Mouse (Mus musculus) lung, embryonic 14.5 days (tissue): ENCODE results near the gene Prss21. TPM values are rescaled to one million over a fixed set of nuclear protein-coding genes. Genes with fewer than 3 reads are reported as not detected.

Experiments
- ATAC-seq: fragments of 200-750 bp; cut with Nextera tagmentation; 2 replicates; pipeline ENCODE4 v1.8.0; 2017; ENCODE audit warnings: mild to moderate bottlenecking, moderate TSS enrichment, moderate library complexity; ENCODE audit not compliant: insufficient read depth
- DNase-seq: peaks from one replicate; pipeline ENCODE4 v3.0.0-alpha.2; 2015
- H3K27ac ChIP-seq: fragments of 300-500 bp; sonication (generic); 2 replicates; pipeline ENCODE4 v1.5.1; 2014; ENCODE audit warnings: low read depth, mild to moderate bottlenecking, moderate library complexity
- H3K27me3 ChIP-seq: fragments of 300-500 bp; sonication (generic); 2 replicates; pipeline ENCODE4 v1.6.1; 2014; ENCODE audit warnings: low read length, control low read depth; ENCODE audit not compliant: insufficient read depth
- H3K36me3 ChIP-seq: fragments of 300-500 bp; sonication (generic); 2 replicates; pipeline ENCODE4 v1.6.1; 2014; ENCODE audit warnings: control low read depth; ENCODE audit not compliant: insufficient read depth
- H3K4me1 ChIP-seq: fragments of 300-500 bp; sonication (generic); 2 replicates; pipeline ENCODE4 v1.6.1; 2014; ENCODE audit warnings: antibody characterized with exemption, control low read depth; ENCODE audit not compliant: insufficient read depth
- H3K4me2 ChIP-seq: fragments of 300-500 bp; sonication (generic); 2 replicates; pipeline ENCODE4 v1.6.1; 2014; ENCODE audit warnings: mild to moderate bottlenecking
- H3K4me3 ChIP-seq: fragments of 300-500 bp; sonication (generic); 2 replicates; pipeline ENCODE4 v1.5.1; 2014; ENCODE audit warnings: low read depth, low read length
- H3K9ac ChIP-seq: fragments of 300-500 bp; sonication (generic); 2 replicates; pipeline ENCODE4 v1.6.1; 2014
- H3K9me3 ChIP-seq: fragments of 300-500 bp; sonication (generic); 2 replicates; pipeline ENCODE4 v1.6.1; 2016; ENCODE audit warnings: low read depth, low read length, control low read depth
- CTCF ChIP-seq: IDR thresholded peaks from 2 replicates; pipeline ENCODE4 v1.5.1; 2016; ENCODE audit warnings: antibody characterized with exemption, low read depth
- WGBS: fragments of 180-500 bp; shearing (Covaris S2); extraction: QIAGEN DNeasy Blood & Tissue Kit; methylation state at CpG from one replicate; pipeline ENCODE4 v1.1.7; 2014; 5-methylcytosine and 5-hydroxymethylcytosine counted together
- polyA plus RNA-seq: library from polyadenylated mRNA; unstranded; fragments of >200 nt; fragmentation: Nextera tagmentation; extraction: Ambion mirVana; gene quantifications from 2 replicates; pipeline ENCODE4 v1.2.1, GENCODE M21; 2014

Prss21 gene
- not detected in 2 replicates for polyA plus RNA-seq

DNA sequence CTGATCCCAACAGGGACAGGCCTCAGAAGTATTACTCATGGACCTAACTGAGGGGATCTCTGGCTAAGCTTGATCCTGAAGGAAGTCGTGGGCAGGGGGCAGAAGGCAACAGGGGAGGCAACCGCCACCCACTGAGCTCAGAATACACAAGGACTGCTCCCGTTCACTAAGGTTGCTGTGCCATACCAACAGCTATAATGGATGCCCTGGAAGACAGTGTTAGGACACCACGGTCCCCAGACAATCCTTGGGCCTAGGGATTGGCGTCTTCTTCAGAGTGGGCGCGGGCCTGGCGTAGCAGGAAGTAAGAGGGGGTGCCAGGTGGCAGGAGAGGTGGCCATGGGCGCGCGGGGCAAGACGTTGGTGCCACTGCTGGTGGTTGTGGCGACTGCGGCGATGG, at the start of gene Prss21:
Prss21 (plus strand) TSS at position 301 of the 400 bp plus-strand sequence.
- H3K4me3 ChIP-seq, result no peak within 1 kb of the TSS
- H3K4me2 ChIP-seq, result no peak within 1 kb of the TSS
- ATAC-seq (no peak), DNase-seq (no peak)
- no peaks in the 10 kb centered on the region for H3K27me3 ChIP-seq
- no peak within 1 kb of the TSS for H3K27ac ChIP-seq
- WGBS, result 81% methylated on average over 15 of the region's 15 CpGs
- no peaks in the 10 kb centered on the region for H3K36me3 ChIP-seq
- H3K9ac ChIP-seq, result no peak within 1 kb of the TSS
- TF ChIP-seq CTCF, result no peak
- no peaks in the 10 kb centered on the region for H3K4me1 ChIP-seq
- H3K9me3 ChIP-seq, result no peaks in the 10 kb centered on the region

DNA sequence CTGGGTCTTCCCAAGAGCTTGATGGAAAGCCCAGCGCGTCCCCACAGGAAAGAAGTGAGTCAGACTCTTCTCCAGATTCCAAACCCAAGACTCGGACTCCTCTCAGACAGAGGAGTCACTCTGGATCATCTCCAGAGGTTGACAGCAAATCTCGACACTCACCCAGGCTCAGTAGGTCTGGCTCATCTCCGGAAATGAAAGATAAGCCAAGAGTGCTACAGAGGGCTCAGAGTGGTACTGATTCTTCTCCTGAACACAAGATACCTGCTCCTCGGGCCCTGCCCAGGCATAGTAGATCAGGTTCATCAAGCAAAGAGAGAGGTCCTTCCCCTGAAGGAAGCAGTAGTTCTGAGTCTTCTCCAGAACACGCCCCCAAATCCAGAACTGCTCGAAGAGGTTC, 49.3 kb upstream of the Prss21 start:
- ATAC-seq (no peak), DNase-seq (no peak)
- H3K4me2 ChIP-seq, result no peak overlapping the region
- no peaks in the 10 kb centered on the region for H3K4me1 ChIP-seq
- H3K27ac ChIP-seq, result no peak overlapping the region
- peaks cover 100% of the 10 kb centered on the region for H3K36me3 ChIP-seq
- no peak for TF ChIP-seq CTCF
- H3K4me3 ChIP-seq, result no peak overlapping the region
- H3K9ac ChIP-seq, result no peak overlapping the region
- H3K27me3 ChIP-seq, result no peaks in the 10 kb centered on the region
- H3K9me3 ChIP-seq, result peaks cover 6% of the 10 kb centered on the region; the same call in 1 of the 2 replicates
- 95% methylated on average over 8 of the region's 8 CpGs for WGBS

DNA sequence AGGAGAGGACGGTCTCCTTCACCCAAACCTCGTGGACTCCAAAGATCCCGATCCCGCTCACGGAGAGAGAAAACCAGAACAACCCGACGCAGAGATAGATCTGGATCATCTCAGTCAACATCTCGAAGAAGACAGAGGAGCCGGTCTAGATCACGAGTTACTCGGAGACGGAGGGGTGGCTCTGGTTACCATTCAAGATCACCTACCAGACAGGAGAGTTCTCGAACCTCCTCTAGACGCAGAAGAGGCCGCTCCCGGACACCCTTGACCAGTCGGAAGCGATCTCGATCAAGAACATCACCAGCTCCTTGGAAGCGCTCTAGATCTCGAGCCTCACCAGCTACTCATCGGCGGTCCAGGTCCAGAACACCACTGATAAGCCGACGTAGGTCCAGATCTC, 48.6 kb upstream of the Prss21 start:
- no peak for ATAC-seq
- H3K9me3 ChIP-seq, result peaks cover 6% of the 10 kb centered on the region; the same call in 1 of the 2 replicates
- H3K4me1 ChIP-seq, result no peaks in the 10 kb centered on the region
- peaks cover 100% of the 10 kb centered on the region for H3K36me3 ChIP-seq
- H3K4me2 ChIP-seq, result no peak overlapping the region
- 97% methylated on average over 25 of the region's 25 CpGs for WGBS
- no peak for TF ChIP-seq CTCF
- H3K9ac ChIP-seq, result no peak overlapping the region
- no peak overlapping the region for H3K27ac ChIP-seq
- no peak for DNase-seq
- H3K27me3 ChIP-seq, result no peaks in the 10 kb centered on the region
- no peak overlapping the region for H3K4me3 ChIP-seq

GRCm38 (mm10) chr17:23820731-23821130, 47.1 kb upstream of the Prss21 start:
- H3K27me3 ChIP-seq, result no peaks in the 10 kb centered on the region
- H3K36me3 ChIP-seq, result peaks cover 100% of the 10 kb centered on the region

DNA sequence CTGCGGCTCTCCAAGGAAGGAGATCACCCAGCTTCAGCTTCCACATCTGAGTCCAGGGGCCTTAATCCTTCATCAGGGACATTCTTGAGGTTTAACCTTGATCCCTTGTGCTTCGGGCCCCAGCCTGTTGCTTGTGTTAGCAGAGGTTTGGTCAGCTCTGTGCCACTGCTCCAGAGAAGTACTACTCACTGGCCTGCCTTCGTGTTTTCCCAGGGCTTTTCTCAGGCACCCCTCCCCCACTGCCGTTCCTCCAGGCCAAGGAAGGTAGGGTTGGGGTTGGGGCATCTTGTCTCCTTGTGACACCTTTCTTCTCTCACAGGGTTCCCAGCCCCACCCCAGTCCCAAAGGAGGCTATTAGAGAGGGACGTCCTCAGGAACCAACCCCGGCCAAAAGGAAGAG, 45.8 kb upstream of the Prss21 start:
- peaks cover 5% of the 10 kb centered on the region; the same call in 1 of the 2 replicates for H3K9me3 ChIP-seq
- H3K4me2 ChIP-seq, result no peak overlapping the region
- no peaks in the 10 kb centered on the region for H3K27me3 ChIP-seq
- ATAC-seq (no peak), DNase-seq (no peak)
- 62% methylated on average over 6 of the region's 6 CpGs for WGBS
- no peak overlapping the region for H3K27ac ChIP-seq
- H3K4me3 ChIP-seq, result no peak overlapping the region
- peaks cover 100% of the 10 kb centered on the region for H3K36me3 ChIP-seq
- H3K9ac ChIP-seq, result no peak overlapping the region
- no peak for TF ChIP-seq CTCF
- H3K4me1 ChIP-seq, result no peaks in the 10 kb centered on the region

More at GRCm38 (mm10) chr17:23820731-23821130, 47.1 kb upstream of the Prss21 start:
- Histone ChIP-seq H3K9ac (no peak overlapping the region), H3K9me3 (peaks cover 6% of the 10 kb centered on the region; the same call in 1 of the 2 replicates), H3K4me3 (no peak overlapping the region), H3K4me1 (no peaks in the 10 kb centered on the region), H3K27ac (no peak overlapping the region), H3K4me2 (no peak overlapping the region)
- WGBS, result 96% methylated on average over 5 of the region's 5 CpGs
- DNase-seq (no peak), ATAC-seq (0 out of 2 replicates have a peak, but pooled peaks have one; percentile 8)
- TF ChIP-seq CTCF, result no peak

DNA sequence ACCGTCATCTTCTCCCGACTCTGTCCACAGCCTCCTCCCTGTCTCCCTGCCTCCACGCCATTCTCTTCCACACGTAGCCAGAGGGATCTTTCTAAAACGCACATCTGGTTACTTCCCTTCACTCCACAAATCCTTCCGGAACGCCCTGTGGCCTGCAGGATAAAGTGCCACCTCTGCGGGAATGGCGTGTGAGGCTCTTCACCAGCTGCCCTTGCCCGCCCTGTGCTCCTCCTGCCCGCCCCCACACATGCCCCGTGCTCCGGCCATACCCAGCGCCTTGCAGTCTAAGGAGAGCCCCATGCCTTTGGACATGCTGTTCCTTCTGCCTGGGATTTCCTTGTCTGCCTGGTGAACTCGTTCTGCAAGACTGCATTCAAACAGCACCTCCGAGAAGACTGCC, 44.8 kb upstream of the Prss21 start:
- ATAC-seq (no peak), DNase-seq (no peak)
- peaks cover 94% of the 10 kb centered on the region for H3K36me3 ChIP-seq
- no peaks in the 10 kb centered on the region for H3K9me3 ChIP-seq
- H3K27me3 ChIP-seq, result no peaks in the 10 kb centered on the region
- no peak overlapping the region for H3K4me3 ChIP-seq
- H3K4me2 ChIP-seq, result no peak overlapping the region
- no peak overlapping the region for H3K27ac ChIP-seq
- 0 out of 2 replicates have a peak, but pooled peaks cover 5% of the 10 kb centered on the region for H3K4me1 ChIP-seq
- 78% methylated on average over 16 of the region's 16 CpGs for WGBS
- H3K9ac ChIP-seq, result no peak overlapping the region
- TF ChIP-seq CTCF, result no peak

DNA sequence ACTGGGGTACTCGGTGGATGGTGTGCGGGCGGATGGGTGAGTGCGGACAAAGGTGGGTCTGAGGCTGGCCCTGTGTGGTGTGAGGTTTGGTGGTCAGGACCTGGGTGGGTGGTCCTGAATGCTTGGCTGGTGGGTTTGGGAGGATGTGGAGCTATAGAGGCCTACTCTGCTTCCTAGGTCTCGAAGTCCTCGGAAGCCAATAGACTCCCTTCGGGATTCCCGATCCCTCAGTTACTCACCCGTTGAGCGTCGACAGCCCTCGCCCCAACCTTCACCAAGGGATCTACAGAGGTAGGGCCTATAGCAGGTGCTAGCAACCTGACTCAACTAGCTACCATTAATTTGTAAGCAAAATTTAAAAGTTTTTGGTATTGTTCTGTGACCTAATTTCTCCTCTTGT, 44.2 kb upstream of the Prss21 start:
- H3K36me3 ChIP-seq, result peaks cover 88% of the 10 kb centered on the region
- H3K9ac ChIP-seq, result no peak overlapping the region
- H3K27ac ChIP-seq, result no peak overlapping the region
- ATAC-seq (no peak), DNase-seq (no peak)
- H3K4me2 ChIP-seq, result no peak overlapping the region
- WGBS, result 88% methylated on average over 12 of the region's 12 CpGs
- H3K4me3 ChIP-seq, result no peak overlapping the region
- no peaks in the 10 kb centered on the region for H3K27me3 ChIP-seq
- H3K4me1 ChIP-seq, result 0 out of 2 replicates have a peak, but pooled peaks cover 5% of the 10 kb centered on the region
- H3K9me3 ChIP-seq, result no peaks in the 10 kb centered on the region
- no peak for TF ChIP-seq CTCF

- no peak for ATAC-seq
- Histone ChIP-seq H3K9ac (no peak overlapping the region), H3K27me3 (no peaks in the 10 kb centered on the region), H3K4me1 (0 out of 2 replicates have a peak, but pooled peaks cover 5% of the 10 kb centered on the region), H3K9me3 (peaks cover 5% of the 10 kb centered on the region; the same call in 1 of the 2 replicates), H3K4me3 (no peak overlapping the region), H3K27ac (no peak overlapping the region), H3K36me3 (peaks cover 69% of the 10 kb centered on the region), H3K4me2 (no peak overlapping the region)
- DNase-seq, result no peak
- WGBS, result 79% methylated on average over 4 of the region's 4 CpGs
- TF ChIP-seq CTCF, result no peak
Observed at GRCm38 (mm10) chr17:23825591-23825990, 42.3 kb upstream of the Prss21 start.
